ENCODE assay signal across 10 mouse cellular contexts in genomic region chr7:139220303-139220702, GRCm38 (mm10). TPM values are rescaled to one million over a fixed set of nuclear protein-coding genes. Genes with fewer than 3 reads are reported as not detected.
DNase-seq lines count a peak whose midpoint lies in the region; ATAC-seq lines count a peak whose summit lies in the region.
"Had no signal": no experiment of that assay in that cellular context is flagged by ENCODE, and none has a peak within 500 bp of the region (broad histone marks: within the 10 kb centered on the region; RNA-seq: fewer than 3 reads in every experiment).

No protein-coding gene starts in this region.

- no peaks in the 10 kb centered on the region for H3K9me3 ChIP-seq in intestine, embryonic 16.5 days (ENCODE audit: control insufficient read depth, low read length)
- no peaks in the 10 kb centered on the region for H3K9me3 ChIP-seq in stomach, embryonic 15.5 days

- no peak overlapping the region for H3K27ac ChIP-seq in intestine, embryonic 16.5 days (ENCODE audit: low read length)
- no peak overlapping the region; the same call in 1 of the 2 replicates for H3K27ac ChIP-seq in stomach, embryonic 15.5 days

- H3K4me2 ChIP-seq in intestine, embryonic 16.5 days (ENCODE audit: low read depth, low read length) = no peak overlapping the region
- H3K4me2 ChIP-seq in stomach, embryonic 15.5 days = no peak overlapping the region

- peaks cover 13% of the 10 kb centered on the region; the same call in 1 of the 2 replicates for H3K4me1 ChIP-seq in intestine, embryonic 16.5 days (ENCODE audit: control insufficient read depth, insufficient read depth, low read length)
- 0 out of 2 replicates have a peak, but pooled peaks cover 10% of the 10 kb centered on the region for H3K4me1 ChIP-seq in stomach, embryonic 15.5 days

- no peaks in the 10 kb centered on the region for H3K36me3 ChIP-seq in intestine, embryonic 16.5 days (ENCODE audit: control insufficient read depth, insufficient read depth, low read length)
- no peaks in the 10 kb centered on the region for H3K36me3 ChIP-seq in stomach, embryonic 15.5 days

- no peak overlapping the region for H3K9ac ChIP-seq in intestine, embryonic 16.5 days (ENCODE audit: low read depth, low read length)
- H3K9ac ChIP-seq in stomach, embryonic 15.5 days = no peak overlapping the region

- H3K4me3 ChIP-seq in intestine, embryonic 16.5 days (ENCODE audit: low read length) = no peak overlapping the region
- H3K4me3 ChIP-seq in stomach, embryonic 15.5 days (replicated peaks) = no peak overlapping the region

- no peaks in the 10 kb centered on the region for H3K27me3 ChIP-seq in intestine, embryonic 16.5 days (replicated peaks; ENCODE audit: control insufficient read depth, insufficient read depth, low read length)
- H3K27me3 ChIP-seq in stomach, embryonic 15.5 days (replicated peaks) = no peaks in the 10 kb centered on the region

- 29% methylated on average over 2 of the region's 2 CpGs for WGBS in intestine, embryonic 16.5 days
- 27% methylated on average over 2 of the region's 2 CpGs for WGBS in stomach, embryonic 15.5 days

- peak; percentile 56 for DNase-seq in adrenal gland, adult 2 months
- DNase-seq in adrenal gland, adult 18-20 months (ENCODE audit: low spot score in 2 of 2) = no peak
- DNase-seq in ovary, postnatal 36 days (ENCODE audit: low spot score) = peak; percentile 26
- DNase-seq in ovary, adult 18-20 months (ENCODE audit: low spot score) = no peak
- DNase-seq in embryo, embryonic 10.5 days (ENCODE audit: low spot score) = no peak
- DNase-seq: cerebellum, adult 8-10 months had no signal

- peak; percentile 75 for ATAC-seq in intestine, embryonic 16.5 days
- ATAC-seq in stomach, embryonic 15.5 days (ENCODE audit: insufficient read depth, low FRiP score, low read depth) = peak; percentile 57; the same call in 1 of the 2 replicates
- ATAC-seq in inflammation-experienced regulatory T-cells, adult 6 months = no peak

RNA-seq across cellular contexts. Expression of gene Stk32c, which starts 7.2 kb away (rescaled TPM):
- total RNA-seq in adrenal gland, adult 2 months (2021) = 1 to 10 TPM; 2.8 to 3.1 TPM
- polyA plus RNA-seq in adrenal gland, adult 2 months (2012; rRNA removed) = 3.1 and 7.4 TPM in 2 replicates
- 1 to 10 TPM; 3.2 to 4.3 TPM for total RNA-seq in adrenal gland, adult 18-20 months (2021)
- polyA plus RNA-seq in intestine, embryonic 16.5 days (2015; fragmentation: Nextera tagmentation; extraction: Ambion mirVana) = 0.10 and 0.15 TPM in 2 replicates
- 0.21 and 0.23 TPM in 2 replicates for polyA plus RNA-seq in stomach, embryonic 15.5 days (2015; fragmentation: Nextera tagmentation; extraction: Ambion mirVana)
- polyA plus RNA-seq in inflammation-experienced regulatory T-cells, adult 6 months (2017; shearing (Covaris generic)) = 1 to 10 TPM in 1 of 3 experiments, under 1 TPM in 1, not detected in 1; 0.91 to 3.4 TPM
- polyA plus RNA-seq: thymus, postnatal 0 days had no signal

RNA-seq across cellular contexts. Expression of gene Lrrc27, which starts 7.5 kb away (rescaled TPM):
- 1 to 10 TPM; 4.1 to 8.3 TPM for total RNA-seq in adrenal gland, adult 2 months (2021)
- polyA plus RNA-seq in adrenal gland, adult 2 months (2012; rRNA removed) = 7.6 and 7.8 TPM in 2 replicates
- total RNA-seq in adrenal gland, adult 18-20 months (2021) = 10 to 100 TPM in 1 of 2 experiments, 1 to 10 TPM in 1; 8.1 to 14.7 TPM
- 4.0 and 4.4 TPM in 2 replicates for polyA plus RNA-seq in intestine, embryonic 16.5 days (2015; fragmentation: Nextera tagmentation; extraction: Ambion mirVana)
- polyA plus RNA-seq in stomach, embryonic 15.5 days (2015; fragmentation: Nextera tagmentation; extraction: Ambion mirVana) = 2.9 and 5.0 TPM in 2 replicates
- polyA plus RNA-seq in inflammation-experienced regulatory T-cells, adult 6 months (2017; shearing (Covaris generic)) = 1 to 10 TPM in 2 of 3 experiments, under 1 TPM in 1; 0.77 to 4.3 (median 3.2) TPM

RNA-seq across cellular contexts. Expression of gene Pwwp2b, which starts 28.0 kb away (rescaled TPM):
- total RNA-seq in adrenal gland, adult 2 months (2021) = 10 to 100 TPM in 1 of 2 experiments, 1 to 10 TPM in 1; 8.9 to 16.1 TPM
- 19.6 and 24.4 TPM in 2 replicates for polyA plus RNA-seq in adrenal gland, adult 2 months (2012; rRNA removed)
- total RNA-seq in adrenal gland, adult 18-20 months (2021) = 10 to 100 TPM; 11.7 to 12.3 TPM
- polyA plus RNA-seq in intestine, embryonic 16.5 days (2015; fragmentation: Nextera tagmentation; extraction: Ambion mirVana) = 24.3 and 26.1 TPM in 2 replicates
- 17.1 and 18.5 TPM in 2 replicates for polyA plus RNA-seq in stomach, embryonic 15.5 days (2015; fragmentation: Nextera tagmentation; extraction: Ambion mirVana)
- 1 to 10 TPM; 1.9 to 3.4 (median 2.1) TPM for polyA plus RNA-seq in inflammation-experienced regulatory T-cells, adult 6 months (2017; shearing (Covaris generic))

Comparison
In these comparisons a context has a peak if more than half of its experiments do, and no peak if none do; other contexts are left out.
1. DNase-seq: peak in adrenal gland, adult 2 months (single experiment) and ovary, postnatal 36 days (single experiment); none in adrenal gland, adult 18-20 months (0 of 2), ovary, adult 18-20 months (single experiment) and embryo, embryonic 10.5 days (single experiment).